Mouse (Mus musculus) olfactory bulb, adult 2 months (tissue): Measurements from ENCODE around the gene Lcn12. TPM values are rescaled to one million over a fixed set of nuclear protein-coding genes. Genes with fewer than 3 reads are reported as not detected.

Experiments
- H3K27ac ChIP-seq: fragments of 200-500 bp; 2 replicates; pipeline ENCODE4 v1.5.1; 2012; ENCODE audit warnings: low read depth, low read length; ENCODE audit not compliant: insufficient read depth
- H3K4me1 ChIP-seq: fragments of 200-500 bp; 2 replicates; pipeline ENCODE4 v1.6.1; 2012; ENCODE audit warnings: low read length; ENCODE audit not compliant: control insufficient read depth, insufficient read depth
- H3K4me3 ChIP-seq: fragments of 200-500 bp; 2 replicates; pipeline ENCODE4 v1.5.1; 2012; ENCODE audit warnings: mild to moderate bottlenecking, low read depth, low read length, moderate library complexity; ENCODE audit not compliant: insufficient read depth
- CTCF ChIP-seq: fragments of 200-500 bp; IDR thresholded peaks from 2 replicates; pipeline ENCODE4 v1.5.1; 2012; ENCODE audit warnings: low read depth, mild to moderate bottlenecking, low read length, moderate library complexity; ENCODE audit not compliant: insufficient read depth
- POLR2A ChIP-seq: fragments of 200-500 bp; IDR thresholded peaks from 2 replicates; pipeline ENCODE4 v1.6.1; 2012; ENCODE audit warnings: mild to moderate bottlenecking, low read depth, low read length, moderate library complexity; ENCODE audit not compliant: insufficient read depth
- WGBS: fragments of 180-500 bp; shearing (Covaris S2); methylation state at CpG from one replicate; pipeline ENCODE4 v1.1.7; 2018; 5-methylcytosine and 5-hydroxymethylcytosine counted together
- polyA plus RNA-seq: library from polyadenylated mRNA; stranded (reverse); fragments of >200 nt; gene quantifications from 2 replicates; pipeline ENCODE4 v1.2.4, GENCODE M21; 2012; ENCODE audit warnings: low replicate concordance; ENCODE audit not compliant: missing spikeins, insufficient read depth, insufficient read length

Lcn12 gene
- polyA plus RNA-seq, 1 experiment = not detected

DNA sequence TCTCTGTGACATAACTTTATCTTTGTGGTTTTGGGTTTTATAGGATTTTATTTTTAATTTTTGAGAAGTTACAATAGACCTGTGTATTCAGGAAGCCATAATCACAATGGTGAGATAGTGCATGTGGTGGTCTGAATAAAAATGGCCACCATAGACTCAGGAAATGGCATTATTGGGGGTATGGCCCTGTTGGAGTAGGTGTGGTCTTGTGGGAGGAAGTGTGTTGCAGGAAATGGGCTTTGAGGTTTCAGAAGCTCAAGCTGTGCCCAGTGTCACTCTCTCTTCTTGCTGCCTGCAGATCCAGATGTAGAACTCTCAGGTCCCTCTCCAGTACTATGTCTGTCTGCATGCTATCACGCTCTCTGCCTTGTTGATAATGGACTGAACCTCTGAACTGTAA lies 13.2 kb downstream of the Lcn12 start:
- H3K27ac ChIP-seq = no peak overlapping the region
- no peak overlapping the region for H3K4me3 ChIP-seq
- TF ChIP-seq POLR2A = no peak
- H3K4me1 ChIP-seq = peaks cover 4% of the 10 kb centered on the region; the same call in 1 of the 2 replicates
- WGBS = 97% methylated on average over 1 of the region's 1 CpGs

DNA sequence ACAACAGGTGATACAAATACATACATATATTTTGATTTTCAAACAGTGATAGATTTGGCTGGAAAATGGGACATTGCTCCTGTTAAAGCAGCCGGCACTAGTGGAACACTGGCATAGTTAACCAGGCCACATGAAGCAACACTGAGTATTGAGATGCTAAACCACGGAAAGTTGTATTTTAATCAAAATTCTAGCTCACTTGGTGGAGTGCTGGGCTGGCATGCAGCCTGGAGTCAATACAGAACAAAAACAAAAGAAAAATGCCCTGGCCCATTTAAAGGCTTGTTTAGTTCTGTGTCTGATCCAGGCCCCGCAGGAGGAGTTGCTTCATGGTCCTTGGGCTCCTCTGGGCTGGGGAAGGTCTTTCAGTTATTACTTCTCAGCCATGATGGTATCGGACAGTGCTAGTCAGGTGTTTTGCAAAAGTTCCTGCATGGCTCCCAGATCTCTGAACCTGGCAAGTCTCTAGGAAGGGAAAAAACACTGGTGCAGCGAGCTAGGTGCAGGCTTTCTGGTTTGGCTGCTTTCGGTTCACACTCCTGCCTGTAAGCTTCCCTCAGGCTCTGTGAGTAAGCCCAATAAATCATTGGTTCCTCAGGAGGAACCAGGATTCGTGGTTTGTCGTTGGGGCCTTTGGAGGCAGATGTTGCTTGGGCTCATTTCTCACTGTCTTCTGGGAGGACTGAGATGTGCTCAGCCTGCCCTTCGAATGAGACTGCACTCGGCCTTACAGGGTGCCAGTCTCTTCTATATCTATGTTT lies 14.0 kb downstream of the Lcn12 start:
- WGBS = 66% methylated on average over 10 of the region's 10 CpGs
- H3K4me1 ChIP-seq = peaks cover under 1% of the 10 kb centered on the region; the same call in 1 of the 2 replicates

DNA sequence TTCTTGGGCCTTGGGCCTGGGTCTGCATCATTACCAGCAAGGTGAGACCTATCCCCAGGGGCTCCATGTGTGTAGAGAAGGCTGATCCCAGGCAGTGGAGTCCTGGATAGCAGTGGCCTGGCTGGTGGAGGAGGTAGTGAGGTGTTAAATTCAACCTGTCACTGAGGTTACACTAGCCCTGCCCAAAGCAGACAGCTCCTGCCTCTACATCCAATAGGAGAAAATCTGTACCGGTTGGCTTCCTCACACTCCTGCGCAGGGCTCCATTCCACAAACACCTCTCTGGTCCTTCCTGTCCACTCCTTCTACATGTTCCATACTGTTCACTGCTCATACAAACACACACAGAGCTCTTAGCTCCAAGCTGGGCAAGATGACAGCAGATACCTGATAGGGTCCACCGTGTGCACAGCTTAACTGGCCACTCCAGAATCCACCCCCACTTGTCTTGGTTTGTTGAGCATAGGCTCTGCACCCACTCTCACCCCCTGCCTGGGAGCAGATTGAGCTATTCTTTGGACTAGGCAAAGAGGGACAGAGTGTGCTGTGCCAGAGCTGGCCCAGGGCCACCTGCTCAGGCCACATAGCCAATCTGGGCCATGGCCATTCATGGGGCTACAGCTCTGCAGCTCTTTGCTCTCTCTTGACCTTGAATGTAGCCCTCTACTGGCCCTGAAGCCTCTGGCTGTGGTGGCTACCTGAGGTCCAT lies 15.6 kb downstream of the Lcn12 start:
- WGBS = 76% methylated on average over 3 of the region's 3 CpGs
- TF ChIP-seq CTCF (no peak), POLR2A (no peak)
- H3K27ac ChIP-seq = no peak overlapping the region
- H3K4me3 ChIP-seq = no peak overlapping the region
- H3K4me1 ChIP-seq = peaks cover 3% of the 10 kb centered on the region; the same call in 1 of the 2 replicates

More for the DNA sequence above, 14.0 kb downstream of the Lcn12 start:
- no peak for TF ChIP-seq CTCF
- H3K27ac ChIP-seq = no peak overlapping the region
- no peak overlapping the region for H3K4me3 ChIP-seq

DNA sequence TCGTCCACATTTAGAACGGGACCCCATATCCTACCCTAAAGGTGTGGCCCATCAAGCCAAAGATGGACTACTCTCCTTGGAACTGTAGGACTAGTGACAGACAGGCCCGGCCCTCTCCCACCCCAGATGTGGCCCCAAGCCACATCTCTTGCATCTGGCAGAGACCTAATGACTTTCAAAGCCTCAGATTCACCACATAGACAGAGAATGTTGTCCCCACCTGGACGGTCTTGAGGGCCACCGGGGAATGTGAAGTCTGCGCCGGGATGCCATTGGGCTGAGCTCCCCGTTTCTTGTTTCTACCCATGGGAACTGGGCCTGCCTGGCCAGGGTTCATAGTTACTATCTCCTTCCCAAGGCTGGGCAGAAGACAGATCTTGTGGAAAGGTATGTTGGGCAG lies 16.2 kb downstream of the Lcn12 start:
- 93% methylated on average over 8 of the region's 8 CpGs for WGBS

DNA sequence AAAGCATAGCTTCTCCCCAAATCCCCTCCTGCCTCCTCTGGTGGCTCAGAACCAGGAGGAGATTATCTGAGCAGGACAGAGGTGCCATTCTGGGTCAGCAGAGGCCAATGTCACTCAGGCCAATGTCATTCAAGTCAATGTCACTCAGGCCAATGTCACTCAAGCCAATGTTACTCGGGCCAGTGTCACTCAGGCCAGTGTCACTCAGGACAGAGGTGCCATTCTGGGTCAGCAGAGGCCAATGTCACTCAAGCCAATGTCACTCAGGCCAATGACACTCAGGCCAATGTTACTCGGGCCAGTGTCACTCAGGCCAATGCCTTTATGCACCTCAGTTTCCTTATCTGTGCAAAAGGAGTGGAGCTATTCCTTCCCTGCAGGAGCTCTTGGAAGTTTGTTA lies 21.2 kb downstream of the Lcn12 start:
- no peak overlapping the region for H3K4me3 ChIP-seq
- H3K4me1 ChIP-seq = peaks cover 22% of the 10 kb centered on the region
- TF ChIP-seq POLR2A (no peak), CTCF (no peak)
- no peak overlapping the region for H3K27ac ChIP-seq
- 75% methylated on average over 2 of the region's 2 CpGs for WGBS

More for the DNA sequence above, 16.2 kb downstream of the Lcn12 start:
- Histone ChIP-seq H3K27ac (no peak overlapping the region), H3K4me1 (peaks cover 3% of the 10 kb centered on the region; the same call in 1 of the 2 replicates), H3K4me3 (no peak overlapping the region)
- TF ChIP-seq POLR2A (no peak), CTCF (no peak)

DNA sequence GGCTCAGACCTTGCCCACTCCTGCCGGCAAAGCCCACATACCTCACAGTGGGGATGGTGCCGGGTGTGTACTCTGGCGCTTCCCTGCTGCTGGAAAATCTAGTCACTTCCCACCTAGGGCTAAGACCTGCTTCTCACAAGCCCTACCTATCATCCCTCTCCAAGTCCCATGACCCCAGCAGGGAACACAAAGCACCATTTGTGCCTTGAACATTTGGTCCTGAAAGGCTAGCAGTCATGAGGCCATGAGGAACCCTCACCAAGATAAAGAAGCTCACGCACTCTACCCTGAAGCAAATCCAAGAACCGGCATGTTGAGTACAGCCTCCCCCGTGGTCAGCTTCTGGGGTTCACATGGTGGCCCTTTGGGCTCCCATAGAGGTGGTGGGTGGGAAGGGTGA lies 23.7 kb downstream of the Lcn12 start, which contains the start of gene Ptgds:
TSS of gene Ptgds (minus strand) at position 78 of the 400 bp plus-strand sequence.
- WGBS = 41% methylated on average over 6 of the region's 6 CpGs
- 0 out of 2 replicates have a peak, but pooled peaks have one; percentile 10 for TF ChIP-seq CTCF
- no peak for TF ChIP-seq POLR2A
- peak within 1 kb of the TSS; percentile 72 for H3K27ac ChIP-seq
- H3K4me3 ChIP-seq = peak within 1 kb of the TSS; percentile 8
- peaks cover 22% of the 10 kb centered on the region for H3K4me1 ChIP-seq

DNA sequence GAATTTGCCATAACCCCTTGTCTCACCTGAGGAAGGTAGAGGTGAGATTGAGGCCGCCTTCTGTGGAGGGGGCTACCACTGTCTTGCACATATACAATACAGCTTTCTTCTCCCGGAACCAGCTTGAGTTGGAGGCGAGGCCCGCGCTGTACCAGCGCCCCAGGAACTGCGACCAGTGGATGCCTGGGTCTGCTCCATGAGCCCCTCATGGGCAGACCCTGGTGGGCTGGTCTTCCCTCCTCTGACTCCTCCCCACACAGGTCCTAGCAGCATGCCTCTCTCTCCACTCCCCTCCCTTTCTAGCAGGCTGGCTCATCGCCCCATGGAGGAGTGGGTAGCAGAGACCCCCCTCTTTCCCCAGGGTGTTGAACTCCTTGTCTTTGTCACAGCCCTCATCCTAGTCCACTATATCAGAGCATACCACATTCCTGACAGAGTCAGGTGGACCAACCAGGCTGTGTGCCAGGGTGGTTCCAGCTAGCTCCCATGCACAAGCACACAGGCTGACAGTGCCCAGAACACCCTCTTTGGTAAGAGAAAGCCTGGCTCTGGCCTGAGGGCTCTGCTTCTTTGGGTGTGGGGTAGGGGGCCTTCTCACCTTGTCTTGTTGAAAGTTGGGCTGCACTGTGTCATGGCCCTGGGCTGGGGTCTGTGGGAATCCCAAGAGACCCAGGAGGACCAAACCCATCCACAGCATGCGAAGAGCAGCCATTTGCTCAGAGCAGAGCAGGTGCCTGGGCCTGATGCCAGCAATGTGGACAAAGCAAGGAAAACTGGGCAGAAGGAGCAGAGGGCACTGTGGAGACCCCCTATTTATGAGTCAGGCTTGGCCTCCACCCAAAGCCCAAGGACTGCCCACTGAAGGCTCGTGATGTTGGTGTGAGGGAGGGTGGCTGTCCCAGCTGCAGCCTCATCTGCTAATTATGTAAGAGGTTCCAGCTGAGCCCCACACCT lies 24.5 kb downstream of the Lcn12 start:
- H3K27ac ChIP-seq = peak overlapping the region; percentile 72
- TF ChIP-seq POLR2A (0 out of 2 replicates have a peak, but pooled peaks have one; percentile 21), CTCF (no peak)
- peaks cover 22% of the 10 kb centered on the region for H3K4me1 ChIP-seq
- H3K4me3 ChIP-seq = peak overlapping the region; percentile 8
- WGBS = 70% methylated on average over 10 of the region's 10 CpGs

DNA sequence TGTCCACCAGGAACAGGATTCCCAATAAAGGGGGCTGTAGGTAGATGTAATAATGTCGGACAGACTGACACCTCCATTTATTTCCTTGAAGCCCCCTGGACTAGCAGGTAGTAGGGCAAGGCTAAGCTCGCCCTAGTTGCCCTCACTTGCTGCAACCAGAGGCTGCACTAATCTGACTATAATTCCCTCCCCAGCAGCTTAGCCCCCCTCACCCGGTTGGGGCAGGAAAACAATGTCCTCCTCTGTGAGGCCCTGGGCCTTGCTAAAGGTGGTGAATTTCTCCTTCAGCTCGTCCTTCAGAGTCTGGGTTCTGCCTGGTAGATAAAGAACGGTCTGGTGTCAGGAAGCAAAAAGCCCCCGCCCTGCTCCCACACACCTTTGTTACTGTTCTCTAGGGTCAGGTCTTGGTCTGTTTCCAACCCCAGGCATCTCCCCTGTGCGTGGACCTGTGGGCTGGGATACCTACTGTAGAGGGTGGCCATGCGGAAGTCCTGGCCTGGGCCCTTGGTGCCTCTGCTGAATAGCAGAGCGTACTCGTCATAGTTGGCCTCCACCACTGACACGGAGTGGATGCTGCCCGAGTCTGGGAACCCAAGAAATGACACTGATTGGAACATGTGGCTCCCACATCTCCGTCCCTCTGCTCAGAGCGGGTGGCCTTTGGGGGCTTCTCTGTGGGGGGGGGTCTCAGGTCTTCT lies 26.0 kb downstream of the Lcn12 start:
- Histone ChIP-seq H3K4me1 (peaks cover 19% of the 10 kb centered on the region), H3K27ac (0 out of 2 replicates have a peak overlapping the region, but pooled peaks have one; percentile 16), H3K4me3 (no peak overlapping the region)
- 78% methylated on average over 14 of the region's 14 CpGs for WGBS
- TF ChIP-seq POLR2A = no peak
- no peak for TF ChIP-seq CTCF
